Mouse (Mus musculus): ENCODE measurements around the gene 2810459M11Rik. TPM values are rescaled to one million over a fixed set of nuclear protein-coding genes. Genes with fewer than 3 reads are reported as not detected.

The 2810459M11Rik gene
- total RNA-seq, 2 experiments from 2014 or later: 5.6 to 9.0 TPM

GRCm38 (mm10) chr1:86048231-86048630 is 2.6 kb downstream of the 2810459M11Rik start:
- intact Hi-C loops (cut with DNase I): no loop called here
- DNase-seq (ENCODE audit: low spot score in 2 of 2): no peak

- DNase-seq (ENCODE audit: low spot score in 2 of 2): no peak
Measured at GRCm38 (mm10) chr1:86048744-86049143, 3.1 kb downstream of the 2810459M11Rik start.

GRCm38 (mm10) chr1:86053198-86053921 is 7.7 kb downstream of the 2810459M11Rik start:
- peak; percentile 36 to 47 for DNase-seq (ENCODE audit: low spot score in 2 of 2)
- intact Hi-C loops (cut with DNase I): no loop called here

More at GRCm38 (mm10) chr1:86048744-86049143, 3.1 kb downstream of the 2810459M11Rik start:
- intact Hi-C loops (cut with DNase I): no loop called here

- intact Hi-C loops (cut with DNase I): loop anchor here (5.0 kb wide), 1 partner anchor 203 kb away; no protein-coding TSS in a partner anchor
- no peak for DNase-seq (ENCODE audit: low spot score in 2 of 2)
Measured at GRCm38 (mm10) chr1:86054943-86055342, 9.3 kb downstream of the 2810459M11Rik start.

- no peak for DNase-seq (ENCODE audit: low spot score in 2 of 2)
- intact Hi-C loops (cut with DNase I): loop anchor here (5.0 kb wide), 1 partner anchor 204 kb away; no protein-coding TSS in a partner anchor
Measured at GRCm38 (mm10) chr1:86056284-86056683, 10.6 kb downstream of the 2810459M11Rik start.

- DNase-seq (ENCODE audit: low spot score in 2 of 2): peak; percentile 90 to 91
- intact Hi-C loops (cut with DNase I): loop anchor here (5.0 kb wide), 1 partner anchor 207 kb away; no protein-coding TSS in a partner anchor
Measured at GRCm38 (mm10) chr1:86058856-86059769, 13.4 kb downstream of the 2810459M11Rik start.

GRCm38 (mm10) chr1:86062523-86062922 is 16.9 kb downstream of the 2810459M11Rik start:
- intact Hi-C loops (cut with DNase I): no loop called here
- DNase-seq (ENCODE audit: low spot score in 2 of 2): no peak

GRCm38 (mm10) chr1:86064271-86064991 is 18.8 kb downstream of the 2810459M11Rik start, which contains the start of gene Psmd1:
Psmd1 (plus strand) TSS chr1:86064387.
- peak; percentile 86 to 89 for DNase-seq (ENCODE audit: low spot score in 2 of 2)
- intact Hi-C loops (cut with DNase I): loop anchor here (1.0 kb wide), 1 partner anchor 271 kb away; the partner anchor contains the start of gene Cab39

GRCm38 (mm10) chr1:86076565-86076964 is 30.9 kb downstream of the 2810459M11Rik start:
- no peak for DNase-seq (ENCODE audit: low spot score in 2 of 2)
- intact Hi-C loops (cut with DNase I): no loop called here

GRCm38 (mm10) chr1:86094413-86094812 is 48.8 kb downstream of the 2810459M11Rik start:
- DNase-seq (ENCODE audit: low spot score in 2 of 2): no peak
- intact Hi-C loops (cut with DNase I): no loop called here

GRCm38 (mm10) chr1:86105054-86105453 is 59.4 kb downstream of the 2810459M11Rik start:
- intact Hi-C loops (cut with DNase I): no loop called here
- no peak for DNase-seq (ENCODE audit: low spot score in 2 of 2)

Other genes starting within 250 kb of the 2810459M11Rik start
- gene Itm2c, start 151.6 kb upstream of the 2810459M11Rik start, total RNA-seq (2021): 100 to 1,000 TPM; 719 to 821 TPM
- 1 to 10 TPM; 6.5 to 7.5 TPM for gene 4933407L21Rik, start 117.4 kb upstream of the 2810459M11Rik start, total RNA-seq (2021)
- gene Gpr55, start 84.9 kb upstream of the 2810459M11Rik start, total RNA-seq (2021): not detected
- gene Spata3, start 29.0 kb upstream of the 2810459M11Rik start, total RNA-seq (2021): under 1 TPM; 0.36 to 0.99 TPM
- gene Psmd1, start 18.5 kb downstream of the 2810459M11Rik start, total RNA-seq (2021): 100 to 1,000 TPM; 106 TPM
- gene Htr2b, start 66.1 kb downstream of the 2810459M11Rik start, total RNA-seq (2021): not detected
- gene Gm21972, start 87.8 kb downstream of the 2810459M11Rik start, total RNA-seq (2021): 1 to 10 TPM in 1 of 2 experiments, not detected in 1; 3.2 TPM
- 10 to 100 TPM; 34.1 to 46.5 TPM for gene Armc9, start 108.9 kb downstream of the 2810459M11Rik start, total RNA-seq (2021)